Mouse (Mus musculus) kidney, embryonic 15.5 days (tissue): ENCODE data around the gene Sdhaf1. TPM values are rescaled to one million over a fixed set of nuclear protein-coding genes. Genes with fewer than 3 reads are reported as not detected.

Experiments used
- ATAC-seq: fragments of 200-750 bp; cut with Nextera tagmentation; replicated peaks from 2 replicates; pipeline ENCODE4 v1.8.0; 2017; ENCODE audit warnings: moderate TSS enrichment; ENCODE audit not compliant: low FRiP score
- H3K27ac ChIP-seq: fragments of 300-500 bp; sonication (generic); 2 replicates; pipeline ENCODE4 v1.5.1; 2015; ENCODE audit warnings: mild to moderate bottlenecking, inconsistent platforms
- H3K27me3 ChIP-seq: fragments of 300-500 bp; sonication (generic); 2 replicates; pipeline ENCODE4 v1.6.1; 2015; ENCODE audit warnings: inconsistent platforms
- H3K36me3 ChIP-seq: fragments of 300-500 bp; sonication (generic); 2 replicates; pipeline ENCODE4 v1.6.1; 2015; ENCODE audit warnings: inconsistent platforms
- H3K4me1 ChIP-seq: fragments of 300-500 bp; sonication (generic); 2 replicates; pipeline ENCODE4 v1.6.1; 2015; ENCODE audit warnings: inconsistent platforms
- H3K4me2 ChIP-seq: fragments of 300-500 bp; sonication (generic); 2 replicates; pipeline ENCODE4 v1.6.1; 2015; ENCODE audit warnings: moderate library complexity, mild to moderate bottlenecking, inconsistent platforms
- H3K4me3 ChIP-seq: fragments of 300-500 bp; sonication (generic); replicated peaks from 2 replicates; pipeline ENCODE4 v1.5.1; 2015; ENCODE audit warnings: mild to moderate bottlenecking, inconsistent platforms
- H3K9ac ChIP-seq: fragments of 300-500 bp; sonication (generic); 2 replicates; pipeline ENCODE4 v1.6.1; 2015; ENCODE audit warnings: mild to moderate bottlenecking, inconsistent platforms
- H3K9me3 ChIP-seq: fragments of 300-500 bp; sonication (generic); replicated peaks from 2 replicates; pipeline ENCODE4 v1.6.1; 2016; ENCODE audit warnings: inconsistent platforms
- WGBS: fragments of 180-500 bp; shearing (Covaris S2); methylation state at CpG from one replicate; pipeline ENCODE4 v1.1.7; 2015; ENCODE audit warnings: mixed read lengths; 5-methylcytosine and 5-hydroxymethylcytosine counted together
- polyA plus RNA-seq: library from polyadenylated mRNA; unstranded; fragments of >200 nt; fragmentation: Nextera tagmentation; extraction: Ambion mirVana; gene quantifications from 2 replicates; pipeline ENCODE4 v1.2.1, GENCODE M21; 2015

The Sdhaf1 gene
- polyA plus RNA-seq, 1 experiment from 2014 or later, result 17.3 TPM

DNA sequence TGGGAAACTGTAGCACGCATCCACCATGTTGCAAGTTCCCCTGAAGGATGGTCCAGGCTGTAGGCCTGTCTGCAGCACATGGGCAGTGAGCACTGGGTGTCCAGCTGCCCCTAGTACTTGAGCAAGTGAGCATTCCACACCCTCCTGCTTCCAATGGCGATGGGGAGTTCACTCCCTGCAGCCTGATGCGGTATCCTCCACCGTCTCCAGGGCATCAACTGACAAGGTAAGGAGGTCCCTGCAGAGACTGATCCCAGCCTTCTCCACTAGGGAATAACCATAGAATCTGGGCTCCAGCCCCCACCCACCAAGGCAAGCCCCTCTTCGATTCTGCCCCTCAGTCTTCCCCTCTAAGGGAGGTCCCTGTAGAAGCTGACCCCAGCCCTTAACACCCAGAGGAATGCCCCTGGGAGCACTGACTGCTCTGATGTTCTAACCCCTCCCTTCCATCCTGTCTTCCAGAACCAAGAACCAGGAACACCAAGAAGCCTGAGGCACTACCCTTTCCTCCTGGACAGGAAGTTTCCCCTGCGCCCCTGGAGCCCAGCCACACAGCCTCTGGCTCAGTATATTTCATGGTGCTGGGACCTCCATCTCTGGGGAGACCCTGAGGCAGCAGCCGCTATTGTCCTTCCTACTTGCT lies 34.5 kb downstream of the Sdhaf1 start:
- no peak overlapping the region for H3K9ac ChIP-seq
- ATAC-seq, result no peak
- 68% methylated on average over 7 of the region's 7 CpGs for WGBS
- H3K4me1 ChIP-seq, result peaks cover 22% of the 10 kb centered on the region
- H3K27me3 ChIP-seq, result no peaks in the 10 kb centered on the region
- no peak overlapping the region for H3K4me2 ChIP-seq
- no peaks in the 10 kb centered on the region for H3K9me3 ChIP-seq
- peaks cover 5% of the 10 kb centered on the region; the same call in 1 of the 2 replicates for H3K36me3 ChIP-seq
- no peak overlapping the region for H3K4me3 ChIP-seq
- H3K27ac ChIP-seq, result no peak overlapping the region

DNA sequence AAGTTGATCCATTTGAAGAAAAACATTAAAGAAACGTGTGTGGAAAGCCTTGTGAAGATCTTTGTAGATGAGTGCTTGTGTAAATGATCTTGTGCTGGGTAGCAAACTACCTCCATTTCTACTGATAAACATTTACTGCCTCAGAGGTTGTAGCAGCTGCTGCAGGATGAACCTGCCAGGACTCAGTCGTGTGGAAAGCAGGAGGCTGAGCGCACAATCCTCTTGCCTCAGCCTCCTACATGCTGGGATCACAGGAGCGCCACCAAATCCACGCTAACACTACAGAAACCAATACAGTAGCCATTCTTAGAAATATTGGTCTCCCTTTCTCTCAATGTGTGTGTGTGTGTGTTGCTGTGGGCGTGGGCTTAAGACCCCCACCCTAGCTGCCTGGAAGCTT lies 35.6 kb downstream of the Sdhaf1 start:
- Histone ChIP-seq H3K27me3 (no peaks in the 10 kb centered on the region), H3K9ac (no peak overlapping the region), H3K4me2 (no peak overlapping the region), H3K4me1 (peaks cover 22% of the 10 kb centered on the region), H3K9me3 (no peaks in the 10 kb centered on the region), H3K36me3 (no peaks in the 10 kb centered on the region), H3K27ac (no peak overlapping the region), H3K4me3 (no peak overlapping the region)
- no peak for ATAC-seq
- 63% methylated on average over 6 of the region's 6 CpGs for WGBS

GRCm38 (mm10) chr7:30286701-30287410 lies 36.8 kb downstream of the Sdhaf1 start:
- 67% methylated on average over 8 of the region's 8 CpGs for WGBS
- Histone ChIP-seq H3K9me3 (no peaks in the 10 kb centered on the region), H3K27ac (no peak overlapping the region), H3K4me1 (peaks cover 12% of the 10 kb centered on the region), H3K4me3 (no peak overlapping the region), H3K4me2 (no peak overlapping the region), H3K36me3 (no peaks in the 10 kb centered on the region), H3K27me3 (no peaks in the 10 kb centered on the region), H3K9ac (no peak overlapping the region)
- no peak for ATAC-seq

- Histone ChIP-seq H3K4me1 (peaks cover 19% of the 10 kb centered on the region), H3K9ac (no peak overlapping the region), H3K27me3 (no peaks in the 10 kb centered on the region), H3K27ac (no peak overlapping the region), H3K4me3 (no peak overlapping the region), H3K36me3 (no peaks in the 10 kb centered on the region; the same call in 1 of the 2 replicates), H3K4me2 (no peak overlapping the region), H3K9me3 (no peaks in the 10 kb centered on the region)
- 80% methylated on average over 7 of the region's 7 CpGs for WGBS
- no peak for ATAC-seq
These were observed 41.0 kb downstream of the Sdhaf1 start for GRCm38 (mm10) chr7:30282740-30283139.

DNA sequence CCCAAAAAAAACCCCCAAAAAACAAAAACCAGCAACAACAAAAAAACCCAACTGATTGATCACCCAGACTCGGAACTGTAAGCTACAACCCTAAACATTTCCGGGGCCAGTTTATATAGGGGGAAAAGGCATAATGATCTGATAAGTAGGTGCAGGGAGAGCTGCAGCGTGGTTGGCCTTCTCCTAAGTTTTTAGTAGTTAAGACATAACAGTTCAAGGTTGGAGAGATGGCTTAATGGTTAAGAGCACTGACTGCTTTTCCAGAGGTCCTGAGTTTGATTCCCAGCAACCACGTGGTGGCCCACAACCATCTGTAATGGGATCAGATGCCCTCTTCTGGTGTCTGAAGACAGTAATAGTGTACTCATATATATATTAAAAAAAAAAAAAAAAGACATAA lies 42.2 kb downstream of the Sdhaf1 start:
- H3K4me2 ChIP-seq, result peak overlapping the region; percentile 85; the same call in 1 of the 2 replicates
- H3K9ac ChIP-seq, result no peak overlapping the region
- no peaks in the 10 kb centered on the region for H3K9me3 ChIP-seq
- peak overlapping the region; percentile 69; the same call in 1 of the 2 replicates for H3K4me3 ChIP-seq
- no peak overlapping the region for H3K27ac ChIP-seq
- 76% methylated on average over 4 of the region's 4 CpGs for WGBS
- no peak for ATAC-seq
- peaks cover 19% of the 10 kb centered on the region for H3K4me1 ChIP-seq
- no peaks in the 10 kb centered on the region for H3K27me3 ChIP-seq
- H3K36me3 ChIP-seq, result no peaks in the 10 kb centered on the region; the same call in 1 of the 2 replicates

GRCm38 (mm10) chr7:30280670-30281138 lies 43.0 kb downstream of the Sdhaf1 start:
- under 1% methylated on average over 20 of the region's 20 CpGs for WGBS
- peak overlapping the region; percentile 69 for H3K4me3 ChIP-seq
- H3K36me3 ChIP-seq, result no peaks in the 10 kb centered on the region; the same call in 1 of the 2 replicates
- peak overlapping the region; percentile 99 for H3K27ac ChIP-seq
- H3K4me2 ChIP-seq, result peak overlapping the region; percentile 85
- peak overlapping the region; percentile 49 for H3K9ac ChIP-seq
- ATAC-seq, result peak; percentile 88
- H3K27me3 ChIP-seq, result no peaks in the 10 kb centered on the region
- H3K9me3 ChIP-seq, result no peaks in the 10 kb centered on the region
- H3K4me1 ChIP-seq, result peaks cover 19% of the 10 kb centered on the region

- Histone ChIP-seq H3K4me2 (peak within 1 kb of the TSS; percentile 85), H3K36me3 (no peaks in the 10 kb centered on the region; the same call in 1 of the 2 replicates), H3K27ac (peak within 1 kb of the TSS; percentile 99), H3K4me1 (peaks cover 19% of the 10 kb centered on the region), H3K4me3 (peak within 1 kb of the TSS; percentile 69), H3K27me3 (no peaks in the 10 kb centered on the region), H3K9me3 (no peaks in the 10 kb centered on the region), H3K9ac (peak within 1 kb of the TSS; percentile 49)
- ATAC-seq, result peak; percentile 97
- WGBS, result under 1% methylated on average over 49 of the region's 49 CpGs
These were observed 43.6 kb downstream of the Sdhaf1 start, which contains the start of the genes Thap8 and Wdr62 for GRCm38 (mm10) chr7:30279951-30280669. Gene Thap8, plus strand, starts transcription at chr7:30280094. Gene Wdr62, minus strand, starts transcription at chr7:30280419.

DNA sequence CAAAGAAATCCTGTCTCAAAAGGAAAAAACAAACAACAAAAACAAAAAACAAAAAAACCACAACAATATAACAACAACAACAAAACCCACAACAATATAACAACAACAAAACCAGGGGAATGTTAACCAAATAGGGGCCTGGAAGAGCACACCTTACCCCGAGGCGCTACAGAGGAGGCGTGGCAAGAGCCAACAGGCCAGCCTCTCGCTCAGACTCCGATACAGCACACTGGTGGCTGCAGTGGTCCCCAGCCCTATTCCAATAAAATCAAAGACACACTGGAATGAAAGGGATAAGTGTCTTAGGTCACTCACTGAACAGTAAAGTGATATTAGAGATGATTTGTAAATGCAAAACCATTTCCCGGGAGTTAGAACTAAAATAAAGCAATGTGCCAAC lies 44.2 kb downstream of the Sdhaf1 start:
- no peak; the same call in 1 of the 2 replicates for ATAC-seq
- peaks cover 19% of the 10 kb centered on the region for H3K4me1 ChIP-seq
- WGBS, result 0% methylated on average over 6 of the region's 6 CpGs
- peak overlapping the region; percentile 99 for H3K27ac ChIP-seq
- no peaks in the 10 kb centered on the region; the same call in 1 of the 2 replicates for H3K36me3 ChIP-seq
- peak overlapping the region; percentile 69 for H3K4me3 ChIP-seq
- peak overlapping the region; percentile 85 for H3K4me2 ChIP-seq
- H3K9ac ChIP-seq, result peak overlapping the region; percentile 49
- H3K27me3 ChIP-seq, result no peaks in the 10 kb centered on the region
- no peaks in the 10 kb centered on the region for H3K9me3 ChIP-seq

- Histone ChIP-seq H3K4me3 (peak overlapping the region; percentile 69; the same call in 1 of the 2 replicates), H3K27ac (no peak overlapping the region), H3K36me3 (no peaks in the 10 kb centered on the region; the same call in 1 of the 2 replicates), H3K9me3 (no peaks in the 10 kb centered on the region), H3K4me2 (peak overlapping the region; percentile 85; the same call in 1 of the 2 replicates), H3K9ac (no peak overlapping the region), H3K27me3 (no peaks in the 10 kb centered on the region), H3K4me1 (peaks cover 19% of the 10 kb centered on the region)
- 38% methylated on average over 2 of the region's 2 CpGs for whole genome bisulfite sequencing
- ATAC-seq, result no peak
These were observed 44.8 kb downstream of the Sdhaf1 start for GRCm38 (mm10) chr7:30278911-30279310.

- no peak overlapping the region for H3K4me3 ChIP-seq
- ATAC-seq, result no peak
- no peaks in the 10 kb centered on the region for H3K27me3 ChIP-seq
- H3K9me3 ChIP-seq, result no peaks in the 10 kb centered on the region
- 58% methylated on average over 6 of the region's 6 CpGs for WGBS
- no peak overlapping the region for H3K9ac ChIP-seq
- no peak overlapping the region for H3K27ac ChIP-seq
- no peak overlapping the region for H3K4me2 ChIP-seq
- H3K36me3 ChIP-seq, result peaks cover 17% of the 10 kb centered on the region; the same call in 1 of the 2 replicates
- H3K4me1 ChIP-seq, result peaks cover 7% of the 10 kb centered on the region
These were observed 49.3 kb downstream of the Sdhaf1 start for GRCm38 (mm10) chr7:30274383-30274782.
